Mouse (Mus musculus): ENCODE measurements at regions not wholly inside any gene's neighbourhood (a gene's known extent, or its start where the extent isn't known, plus 50 kb on each side); places are given as distances from the start of the nearest gene placed in this dataset.

- Histone ChIP-seq H3K36me3 (no peaks in the 10 kb centered on the region), H3K27me3 (no peaks in the 10 kb centered on the region), H3K4me3 (replicated peaks) (no peak overlapping the region), H3K4me2 (replicated peaks) (no peak overlapping the region), H3K4me1 (replicated peaks) (no peaks in the 10 kb centered on the region), H3K9ac (replicated peaks) (no peak overlapping the region), H3K27ac (no peak overlapping the region), H3K9me3 (no peaks in the 10 kb centered on the region; the same call in 1 of the 2 replicates)
- no peak for ATAC-seq
- 86% methylated on average over 14 of the region's 14 CpGs for WGBS
Observed at GRCm38 (mm10) chr12:107392050-107392795, 96.2 kb upstream of the 3110018I06Rik start.

GRCm38 (mm10) chr12:107394467-107394866, 94.0 kb upstream of the 3110018I06Rik start:
- no peak overlapping the region for H3K27ac ChIP-seq
- no peaks in the 10 kb centered on the region for H3K36me3 ChIP-seq
- H3K9ac ChIP-seq (replicated peaks) = no peak overlapping the region
- no peak overlapping the region for H3K4me2 ChIP-seq (replicated peaks)
- WGBS = 86% methylated on average over 1 of the region's 1 CpGs
- no peaks in the 10 kb centered on the region for H3K27me3 ChIP-seq
- no peaks in the 10 kb centered on the region for H3K4me1 ChIP-seq (replicated peaks)
- ATAC-seq = no peak
- H3K4me3 ChIP-seq (replicated peaks) = no peak overlapping the region
- H3K9me3 ChIP-seq = no peaks in the 10 kb centered on the region; the same call in 1 of the 2 replicates

GRCm38 (mm10) chr12:107404821-107405220, 83.6 kb upstream of the 3110018I06Rik start:
- Histone ChIP-seq H3K27ac (no peak overlapping the region), H3K9ac (replicated peaks) (no peak overlapping the region), H3K4me1 (replicated peaks) (no peaks in the 10 kb centered on the region), H3K4me3 (replicated peaks) (no peak overlapping the region), H3K9me3 (no peaks in the 10 kb centered on the region), H3K27me3 (no peaks in the 10 kb centered on the region), H3K36me3 (no peaks in the 10 kb centered on the region), H3K4me2 (replicated peaks) (no peak overlapping the region)
- WGBS = 86% methylated on average over 10 of the region's 10 CpGs
- no peak for ATAC-seq

GRCm38 (mm10) chr12:107423923-107424322, 64.5 kb upstream of the 3110018I06Rik start:
- no peaks in the 10 kb centered on the region for H3K27me3 ChIP-seq
- WGBS = 90% methylated on average over 7 of the region's 7 CpGs
- no peak overlapping the region for H3K9ac ChIP-seq (replicated peaks)
- no peaks in the 10 kb centered on the region for H3K4me1 ChIP-seq (replicated peaks)
- no peaks in the 10 kb centered on the region for H3K9me3 ChIP-seq
- H3K36me3 ChIP-seq = no peaks in the 10 kb centered on the region
- H3K27ac ChIP-seq = no peak overlapping the region
- no peak overlapping the region for H3K4me2 ChIP-seq (replicated peaks)
- no peak for ATAC-seq
- no peak overlapping the region for H3K4me3 ChIP-seq (replicated peaks)

- no peaks in the 10 kb centered on the region for H3K4me1 ChIP-seq (replicated peaks)
- 78% methylated on average over 4 of the region's 4 CpGs for WGBS
- no peaks in the 10 kb centered on the region for H3K36me3 ChIP-seq
- H3K4me3 ChIP-seq (replicated peaks) = no peak overlapping the region
- H3K27me3 ChIP-seq = no peaks in the 10 kb centered on the region
- no peak overlapping the region for H3K9ac ChIP-seq (replicated peaks)
- H3K27ac ChIP-seq = no peak overlapping the region
- ATAC-seq = no peak
- no peaks in the 10 kb centered on the region for H3K9me3 ChIP-seq
- no peak overlapping the region for H3K4me2 ChIP-seq (replicated peaks)
Observed at GRCm38 (mm10) chr12:107438506-107438905, 49.9 kb upstream of the 3110018I06Rik start.
